Mouse (Mus musculus) embryo, embryonic 9.5 days (tissue): ENCODE data around the gene Foxg1.
A peak's percentile ranks its signal among the peaks of the same experiment; 100 is the strongest.

Experiments
- DNase-seq: peaks from one replicate; pipeline ENCODE4 v3.0.0-alpha.2; 2017; ENCODE audit errors: extremely low spot score

The Foxg1 gene

DNA sequence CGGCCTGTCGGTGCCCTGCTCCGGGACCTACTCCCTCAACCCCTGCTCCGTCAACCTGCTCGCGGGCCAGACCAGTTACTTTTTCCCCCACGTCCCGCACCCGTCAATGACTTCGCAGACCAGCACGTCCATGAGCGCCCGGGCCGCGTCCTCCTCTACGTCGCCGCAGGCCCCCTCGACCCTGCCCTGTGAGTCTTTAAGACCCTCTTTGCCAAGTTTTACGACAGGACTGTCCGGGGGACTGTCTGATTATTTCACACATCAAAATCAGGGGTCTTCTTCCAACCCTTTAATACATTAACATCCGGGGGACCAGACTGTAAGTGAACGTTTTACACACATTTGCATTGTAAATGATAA lies 3.2 kb downstream of the Foxg1 start:
- no peak for DNase-seq

DNA sequence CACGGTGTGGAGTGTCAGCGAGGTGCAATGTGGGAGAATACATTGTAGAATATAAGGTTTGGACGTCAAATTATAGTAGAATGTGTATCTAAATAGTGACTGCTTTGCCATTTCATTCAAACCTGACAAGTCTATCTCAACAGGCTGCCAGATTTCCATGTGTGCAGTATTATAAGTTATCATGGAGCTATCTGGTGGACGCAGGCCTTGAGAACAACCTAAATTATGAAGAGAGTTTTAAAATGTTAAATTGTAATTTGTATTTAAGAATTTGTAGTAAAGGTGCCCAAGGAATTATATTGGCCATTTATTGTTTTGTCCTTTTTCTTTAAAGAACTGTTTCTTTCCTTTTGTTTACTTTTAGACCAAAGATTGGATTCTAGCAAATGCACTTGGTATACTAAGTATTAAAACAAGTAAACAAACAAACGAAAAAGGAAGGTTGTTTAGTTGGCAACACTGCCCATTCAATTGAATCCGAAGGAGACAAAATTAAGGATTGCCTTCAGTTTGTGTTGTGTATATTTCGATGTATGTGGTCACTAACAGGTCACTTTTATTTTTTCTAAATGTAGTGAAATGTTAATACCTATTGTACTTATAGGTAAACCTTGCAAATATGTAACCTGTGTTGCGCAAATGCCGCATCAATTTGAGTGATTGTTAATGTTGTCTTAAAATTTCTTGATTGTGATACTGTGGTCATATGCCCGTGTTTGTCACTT lies 3.8 kb downstream of the Foxg1 start:
- DNase-seq, result no peak

DNA sequence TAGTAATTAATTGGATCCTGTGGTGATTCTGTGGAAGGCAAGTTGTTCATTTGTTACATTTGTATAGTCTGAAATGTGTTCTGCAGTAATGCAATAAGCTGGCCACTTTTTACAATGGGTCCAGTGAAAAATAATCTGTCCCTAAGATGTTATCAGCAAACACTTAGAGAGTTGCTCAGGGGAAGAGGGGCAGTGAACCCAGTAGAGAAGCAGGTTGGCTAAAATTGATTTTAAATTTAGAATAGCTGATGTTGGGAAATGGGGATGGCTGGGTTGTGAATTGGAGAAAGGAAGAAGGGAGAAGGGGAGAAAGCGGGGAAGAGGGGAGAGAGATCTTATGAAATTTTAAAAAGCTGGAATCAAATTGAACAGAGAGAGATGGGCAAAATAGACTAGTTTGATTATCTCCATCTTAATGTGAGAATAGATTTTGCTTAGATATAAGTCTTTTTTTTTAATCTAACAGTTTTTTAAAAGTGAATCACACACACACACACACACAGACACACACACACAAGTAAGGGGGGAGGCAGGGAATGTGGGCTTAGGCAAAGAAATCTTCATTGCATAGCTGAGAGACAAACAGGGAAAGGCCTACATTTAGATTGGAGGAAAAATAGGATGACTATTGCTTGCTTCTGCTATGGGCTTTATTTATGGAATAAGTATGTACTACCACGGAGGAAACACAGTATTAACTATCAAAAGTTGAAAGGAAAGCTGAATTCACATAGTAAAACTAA lies 5.6 kb downstream of the Foxg1 start:
- DNase-seq, result no peak

DNA sequence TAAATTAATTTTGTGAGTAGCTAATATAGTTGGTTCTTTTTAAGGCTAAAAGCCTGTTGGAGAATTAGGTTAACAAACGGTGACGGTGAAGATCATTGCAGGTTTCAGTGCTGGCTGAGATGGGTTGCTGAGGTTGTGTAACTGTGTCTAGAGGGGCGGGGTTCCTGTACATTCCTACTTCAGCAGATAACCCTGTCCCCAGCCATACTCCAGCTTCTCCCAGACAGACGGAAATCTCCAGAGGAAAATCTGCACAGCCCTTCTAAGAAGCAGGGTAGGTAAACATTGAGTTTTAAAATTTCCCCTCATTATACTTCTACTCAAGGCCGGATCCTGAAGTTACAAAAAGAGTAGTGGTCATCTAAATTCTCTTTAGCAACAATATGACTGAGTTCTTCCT lies 7.2 kb downstream of the Foxg1 start:
- DNase-seq, result peak; percentile 35

DNA sequence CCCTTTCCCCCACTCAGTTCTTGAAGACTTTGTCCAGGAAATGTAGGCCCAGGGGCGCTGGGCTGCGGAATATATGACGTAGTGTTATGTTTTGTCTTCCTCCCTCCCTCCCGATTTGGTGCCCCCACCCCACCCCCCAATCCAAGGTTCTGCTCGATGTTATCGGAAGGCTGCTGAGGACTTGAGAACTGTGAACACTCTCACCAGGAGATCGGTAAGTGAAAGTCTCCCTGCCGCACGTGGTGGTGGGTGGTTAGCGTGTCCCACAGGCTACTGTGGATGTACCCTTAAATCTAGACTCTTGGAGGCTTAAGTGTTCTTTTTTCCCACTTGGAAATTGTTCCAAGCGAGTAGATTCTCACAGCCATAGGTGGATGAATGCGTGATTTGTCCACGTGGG lies 7.8 kb downstream of the Foxg1 start:
- DNase-seq, result no peak

DNA sequence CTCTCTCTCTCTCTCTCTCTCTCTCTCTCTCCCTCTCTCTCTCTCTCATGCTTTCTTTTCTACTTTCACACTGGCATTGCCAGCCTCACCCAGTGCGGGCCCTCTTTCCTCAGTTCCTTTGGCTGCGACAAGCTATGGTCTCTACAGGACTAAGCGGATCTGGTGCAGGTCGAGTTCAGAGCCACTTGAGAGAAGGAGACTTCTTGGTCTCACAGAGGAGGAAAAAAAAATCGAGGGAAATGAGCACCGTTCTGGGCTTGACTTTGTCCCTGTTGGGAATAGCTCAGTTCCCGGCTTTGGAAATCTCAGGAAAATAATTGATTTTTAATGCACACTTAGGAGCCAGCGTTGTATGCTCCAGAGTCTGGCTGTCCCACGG lies 8.5 kb downstream of the Foxg1 start:
- no peak for DNase-seq

DNA sequence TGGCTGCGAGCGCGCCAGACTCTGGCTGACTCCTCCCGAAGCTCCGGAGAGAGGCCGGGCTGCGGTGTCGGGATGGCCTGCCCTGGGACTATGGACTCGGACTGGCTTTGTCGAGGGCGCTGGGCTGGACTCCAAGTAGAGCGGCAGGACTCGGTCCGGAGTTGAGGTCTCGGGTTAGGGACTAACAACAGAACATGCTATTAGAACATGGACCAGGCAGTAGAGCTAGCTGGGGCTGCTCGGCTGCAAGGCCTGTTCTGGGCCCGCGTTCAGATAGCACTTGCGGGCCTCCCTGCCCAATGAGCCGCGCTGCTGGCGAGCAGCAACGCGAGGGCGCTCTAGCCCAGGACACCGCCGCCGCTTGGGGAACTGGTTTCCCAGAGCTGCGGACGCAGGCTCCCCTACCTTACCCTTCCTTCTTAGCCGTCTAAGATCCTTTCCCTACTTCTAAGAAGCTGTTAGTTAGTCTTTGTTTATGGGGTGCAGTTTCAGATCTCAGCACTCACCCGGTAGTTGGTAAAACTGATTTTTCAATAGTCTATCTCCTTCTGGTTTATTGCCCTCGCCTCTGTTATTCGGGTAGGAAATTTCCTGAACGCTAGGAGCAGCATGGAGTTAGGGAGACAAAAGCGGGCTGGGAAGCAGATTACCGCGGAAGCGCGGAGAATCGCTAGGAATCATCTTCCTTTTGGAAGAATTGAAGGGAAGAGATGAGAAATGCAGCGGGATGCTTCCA lies 9.0 kb downstream of the Foxg1 start:
- peak; percentile 85 for DNase-seq

DNA sequence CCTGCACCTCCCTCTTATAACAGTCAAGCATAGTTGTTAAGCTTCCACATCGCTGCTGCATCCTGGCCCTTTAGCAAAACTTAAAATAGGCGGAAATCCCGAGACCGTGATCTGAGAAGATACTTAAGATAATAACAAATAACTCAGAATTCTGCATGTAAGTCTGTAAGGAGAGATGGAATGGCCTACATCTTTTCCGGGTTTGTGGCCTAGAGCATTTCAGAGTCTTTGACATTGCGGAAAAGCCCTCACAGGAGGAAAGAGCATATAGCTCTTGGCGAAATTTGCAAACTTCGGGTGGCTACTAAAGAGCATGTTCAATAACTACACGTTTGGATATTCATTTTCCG lies 9.6 kb downstream of the Foxg1 start:
- no peak for DNase-seq

DNA sequence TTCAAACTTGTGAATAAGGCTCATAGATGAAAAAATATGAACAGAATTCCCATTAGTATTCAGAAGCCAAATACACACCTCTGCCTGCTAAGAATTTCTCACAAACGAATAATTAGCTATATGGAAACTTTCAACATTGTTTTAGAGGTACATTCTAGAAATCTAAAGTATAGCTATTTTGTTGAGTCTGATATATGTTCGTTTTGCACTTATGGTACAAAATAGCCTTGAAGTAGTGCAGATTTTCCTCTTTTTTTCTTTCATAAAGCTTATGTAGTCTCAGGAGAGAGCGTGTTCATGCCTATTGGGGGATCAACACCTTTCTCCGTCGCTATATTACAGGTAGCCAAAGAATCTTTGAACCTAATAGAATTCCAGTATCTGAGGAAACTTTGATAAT lies 10.4 kb downstream of the Foxg1 start:
- DNase-seq, result no peak

DNA sequence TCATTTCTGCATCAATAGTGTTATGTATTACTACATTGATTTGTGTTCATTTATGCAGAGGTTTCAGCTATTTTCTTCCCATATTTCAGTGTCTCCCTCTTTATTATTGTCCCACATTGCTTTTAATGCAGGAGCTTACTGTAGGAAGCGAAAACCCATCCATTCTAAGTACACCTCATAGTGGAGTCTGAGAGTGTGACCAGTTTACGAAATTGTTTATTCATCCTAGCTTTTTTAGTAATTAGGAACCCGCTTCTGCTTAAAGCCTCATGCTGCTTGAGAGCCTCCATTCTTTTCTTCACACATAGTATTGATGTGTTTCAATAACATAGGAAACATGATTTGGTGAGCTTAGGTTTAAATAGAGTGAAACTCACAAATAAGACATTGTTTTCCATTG lies 11.2 kb downstream of the Foxg1 start:
- DNase-seq, result peak; percentile 24

DNA sequence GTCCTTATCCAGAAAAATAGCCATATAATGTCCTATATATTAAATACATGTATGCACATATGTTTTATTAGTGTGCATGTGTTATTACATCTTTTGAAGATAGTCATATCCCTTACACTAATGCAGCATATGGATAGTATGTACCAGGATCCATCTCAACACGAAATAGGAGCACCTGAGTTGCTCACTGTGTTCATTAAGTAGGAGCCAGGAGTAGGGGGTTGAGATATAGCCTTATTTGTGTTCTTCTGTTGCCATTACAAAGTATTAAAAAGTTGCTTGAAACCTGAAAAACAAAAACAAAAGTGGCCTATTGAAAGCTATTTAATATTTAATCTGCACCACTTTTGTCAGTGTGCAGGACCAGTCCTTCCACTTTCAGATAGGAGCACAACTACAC lies 11.7 kb downstream of the Foxg1 start:
- DNase-seq, result no peak

DNA sequence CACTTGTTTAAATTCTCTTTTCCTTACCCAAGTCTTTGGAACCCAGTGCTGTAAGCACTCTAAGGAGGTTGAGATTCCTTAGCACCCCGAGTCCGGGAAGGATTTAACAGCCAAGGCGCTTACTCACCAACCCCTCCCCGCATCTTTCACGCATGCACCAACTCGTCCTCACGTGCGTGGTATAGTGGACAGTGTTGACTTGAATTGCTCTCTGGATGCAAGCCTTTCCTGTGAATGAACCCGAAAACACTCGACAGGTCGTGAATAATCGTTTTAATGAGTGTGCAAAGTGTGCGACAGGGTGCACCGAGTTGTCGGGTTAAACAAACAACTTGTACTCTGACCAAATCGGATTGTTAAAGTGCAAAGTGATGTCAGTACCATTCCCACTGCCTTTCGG lies 12.4 kb downstream of the Foxg1 start:
- peak; percentile 29 for DNase-seq

DNA sequence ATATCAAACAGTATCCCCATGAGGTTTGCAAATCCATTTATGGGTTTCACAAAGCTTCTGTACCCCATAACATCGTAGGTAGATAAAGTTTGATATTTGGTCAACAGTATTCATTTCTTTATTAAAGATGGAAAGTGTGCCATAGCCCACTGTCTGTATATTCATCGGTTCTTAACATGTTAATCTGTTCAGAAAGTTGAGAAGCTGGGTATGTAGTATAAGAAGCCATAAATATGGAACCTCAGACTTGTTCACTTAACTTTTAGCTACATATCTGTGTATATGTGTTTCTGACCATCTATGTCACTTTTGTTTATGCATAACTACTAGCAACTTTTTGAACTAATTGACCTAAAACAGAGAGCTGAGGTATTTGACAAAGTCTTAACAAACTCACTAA lies 13.5 kb downstream of the Foxg1 start:
- DNase-seq, result no peak

DNA sequence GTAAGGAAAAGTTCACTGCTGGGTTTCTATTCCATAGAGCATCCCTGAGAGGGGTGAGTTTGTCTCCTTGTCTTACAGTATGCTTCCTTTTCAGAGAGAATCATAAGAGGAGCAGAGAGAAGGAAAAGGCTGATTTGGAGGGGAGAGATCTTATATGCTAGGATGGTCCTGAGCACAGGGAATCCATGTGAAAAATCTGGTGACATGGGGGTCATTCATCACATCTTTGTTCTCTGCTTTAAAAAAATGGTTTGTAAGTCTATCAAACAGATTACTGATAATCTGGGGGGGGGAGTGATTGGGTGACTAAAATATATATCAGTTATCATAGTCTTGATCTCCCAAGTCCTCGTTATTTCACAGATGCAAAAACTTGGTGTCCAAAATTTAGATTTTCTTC lies 14.3 kb downstream of the Foxg1 start:
- no peak for DNase-seq

DNA sequence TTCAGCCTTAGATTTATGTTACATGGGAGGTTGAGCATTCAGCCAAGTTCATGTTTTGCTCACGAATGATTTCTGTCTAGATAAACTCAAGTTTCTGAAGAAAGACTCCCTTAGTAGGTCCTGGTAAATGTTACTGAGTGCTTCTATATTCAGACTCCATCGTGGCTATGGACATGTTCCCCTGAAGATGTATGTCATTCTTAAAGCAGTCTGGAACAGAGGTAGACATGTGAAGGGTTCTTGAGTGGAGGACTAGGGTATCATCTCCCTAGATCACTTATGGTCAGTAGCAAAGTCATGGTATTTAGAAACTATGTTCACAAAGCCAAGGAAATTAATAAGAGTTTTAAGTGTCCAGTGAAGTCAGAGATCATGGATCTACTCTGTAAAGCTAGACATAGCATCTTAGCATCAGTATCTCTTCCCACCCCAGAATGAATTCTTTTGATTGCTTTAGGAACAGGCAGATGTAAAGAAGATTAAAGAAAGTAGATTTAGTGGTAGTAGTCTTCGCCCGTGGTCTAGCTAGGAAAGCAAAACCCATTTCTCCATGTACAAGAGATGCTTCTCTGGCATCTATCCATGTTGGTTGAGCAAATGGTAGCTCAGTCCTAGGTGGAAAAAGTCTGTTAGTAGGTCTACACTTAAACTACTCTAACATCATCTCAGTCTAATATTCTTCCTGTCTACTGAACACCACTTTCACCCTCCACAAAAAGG lies 15.1 kb downstream of the Foxg1 start:
- DNase-seq, result no peak

DNA sequence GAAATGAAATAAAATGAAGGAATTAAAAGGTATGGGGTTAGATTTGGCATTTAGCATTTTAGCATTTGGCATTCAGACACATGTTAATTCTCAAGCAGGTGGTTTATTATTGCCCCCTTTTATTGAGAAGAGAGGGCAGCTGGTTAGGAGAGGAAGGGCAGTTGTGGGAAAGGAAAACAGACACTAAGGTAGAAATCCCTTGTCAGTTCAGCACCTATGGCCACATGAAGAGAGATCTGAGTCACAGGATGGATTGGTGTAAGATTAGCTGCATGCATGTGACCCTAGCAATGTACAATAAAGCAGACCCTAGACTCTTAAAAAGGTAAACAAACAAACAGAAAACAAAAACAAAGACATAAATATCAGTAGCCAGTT lies 15.7 kb downstream of the Foxg1 start:
- no peak for DNase-seq

DNA sequence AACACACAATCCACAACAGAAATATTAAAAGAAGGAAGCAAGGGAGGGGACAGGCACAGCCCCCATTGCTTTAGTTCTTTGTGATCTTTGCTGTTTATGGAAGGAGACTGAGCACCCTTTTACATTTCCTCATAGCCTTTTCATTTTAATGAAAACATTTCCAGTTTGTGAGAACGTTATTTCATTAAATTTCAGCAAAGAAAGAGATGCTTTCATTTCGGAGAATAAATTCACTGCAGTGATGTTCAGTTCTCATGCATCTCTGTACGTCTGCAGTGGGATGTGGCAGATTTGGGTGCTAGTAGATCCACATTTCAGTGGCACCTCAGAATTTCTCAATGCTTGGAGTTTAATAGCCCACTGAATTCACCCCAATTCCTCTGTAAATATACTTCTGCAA lies 16.2 kb downstream of the Foxg1 start:
- DNase-seq, result no peak

DNA sequence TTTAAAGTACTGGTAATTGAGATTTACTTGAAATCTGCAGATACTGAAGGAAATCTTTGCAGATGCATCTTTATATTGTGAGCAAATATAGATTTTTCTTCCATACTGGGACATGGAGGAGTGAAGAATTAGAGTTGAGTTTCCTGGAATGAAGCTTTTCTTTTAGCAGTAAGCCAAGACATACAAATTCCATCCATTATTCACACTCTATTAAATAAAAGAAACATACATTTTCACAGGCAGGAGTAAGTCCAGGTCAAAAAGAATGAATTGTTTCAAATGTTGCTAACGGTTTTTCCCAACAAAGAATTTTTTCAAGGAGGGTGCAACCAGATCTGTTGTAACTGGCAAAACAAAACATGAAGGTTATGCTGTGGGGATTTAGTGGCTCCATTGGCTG lies 17.2 kb downstream of the Foxg1 start:
- DNase-seq, result no peak

DNA sequence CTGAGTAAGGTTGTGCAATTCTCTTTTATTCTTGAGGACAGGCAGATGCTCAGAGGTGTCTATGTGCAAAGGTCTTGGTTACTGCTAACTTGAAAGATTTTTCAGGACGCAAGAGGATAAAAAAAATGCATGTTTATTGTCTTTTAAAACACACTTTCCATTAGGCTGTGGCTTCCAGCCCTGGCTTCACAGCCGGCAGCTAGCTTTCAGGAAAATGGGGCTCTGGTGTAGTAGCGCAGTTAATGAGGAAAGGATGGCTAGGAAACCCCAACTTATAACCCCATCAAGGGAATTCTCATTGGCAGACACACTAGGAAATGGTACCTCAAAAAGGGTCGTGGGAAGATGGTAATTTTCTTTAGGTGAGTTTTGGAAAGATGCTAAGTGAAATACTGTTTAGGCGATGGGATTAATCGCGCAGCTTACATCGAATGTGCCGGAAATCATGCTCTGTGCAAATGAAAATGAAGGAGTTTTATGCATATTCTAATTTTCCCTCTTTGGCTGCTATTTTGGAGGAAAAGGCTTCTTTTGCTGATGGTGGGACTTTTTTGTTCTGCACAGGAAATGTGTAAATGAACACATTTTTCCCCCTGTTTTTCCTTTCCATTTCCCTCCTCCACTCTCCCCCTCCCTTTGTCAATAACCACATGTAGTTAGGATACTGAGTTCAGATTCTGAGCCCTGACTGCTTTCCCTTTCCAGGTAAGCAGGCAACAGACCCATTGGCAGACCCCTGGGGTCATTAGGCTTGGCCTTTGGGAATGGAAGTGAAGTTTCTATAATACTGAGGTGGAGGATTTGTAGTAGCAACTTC lies 17.8 kb downstream of the Foxg1 start:
- DNase-seq, result peak; percentile 21

DNA sequence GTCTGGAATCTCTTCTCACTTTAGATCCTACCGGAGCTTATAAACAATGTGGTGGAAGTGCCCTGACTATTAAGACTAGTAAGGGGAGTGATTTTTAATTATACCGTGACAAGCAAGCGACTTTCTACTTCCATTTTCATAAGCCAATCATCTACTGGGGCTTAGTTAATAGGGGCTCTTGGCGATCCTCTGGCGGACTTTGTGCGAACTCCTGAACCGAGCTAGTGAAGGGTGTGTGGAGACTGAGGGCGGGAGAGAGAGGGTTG lies 18.3 kb downstream of the Foxg1 start:
- no peak for DNase-seq

DNA sequence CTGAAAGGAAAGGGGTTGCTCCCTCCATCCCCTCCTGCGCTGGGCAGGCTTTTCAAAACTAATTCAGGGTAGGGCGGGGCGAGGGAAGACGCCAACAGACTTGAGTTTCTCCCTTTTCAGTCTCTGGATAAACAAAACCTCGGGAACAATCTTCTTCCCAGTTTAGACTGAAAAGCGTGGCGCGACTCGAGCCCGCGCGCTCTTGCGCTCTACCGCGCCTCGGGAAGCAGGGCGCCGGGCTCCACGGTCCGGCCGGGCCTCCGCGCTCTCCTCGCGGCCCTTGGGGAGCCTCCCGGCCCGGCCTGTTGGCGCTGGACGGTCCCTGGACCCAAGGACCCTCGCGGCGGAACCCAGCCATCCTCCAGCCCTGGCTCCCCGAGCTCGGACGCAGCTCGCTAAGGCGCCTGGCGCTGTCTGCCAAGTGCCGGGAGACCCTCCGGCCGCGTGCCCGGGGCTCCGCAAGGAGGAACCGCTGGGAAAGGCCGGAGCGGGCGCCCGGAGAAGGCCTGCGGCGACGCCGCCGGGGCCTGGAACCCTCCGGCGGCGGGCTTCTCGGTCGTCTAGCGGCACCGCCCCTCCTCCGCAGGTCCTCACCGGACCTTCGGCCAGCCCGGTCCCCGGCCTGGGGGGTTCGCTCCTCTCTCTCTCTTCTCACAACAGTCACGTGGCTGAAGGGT lies 18.8 kb downstream of the Foxg1 start:
- peak; percentile 69 for DNase-seq

DNA sequence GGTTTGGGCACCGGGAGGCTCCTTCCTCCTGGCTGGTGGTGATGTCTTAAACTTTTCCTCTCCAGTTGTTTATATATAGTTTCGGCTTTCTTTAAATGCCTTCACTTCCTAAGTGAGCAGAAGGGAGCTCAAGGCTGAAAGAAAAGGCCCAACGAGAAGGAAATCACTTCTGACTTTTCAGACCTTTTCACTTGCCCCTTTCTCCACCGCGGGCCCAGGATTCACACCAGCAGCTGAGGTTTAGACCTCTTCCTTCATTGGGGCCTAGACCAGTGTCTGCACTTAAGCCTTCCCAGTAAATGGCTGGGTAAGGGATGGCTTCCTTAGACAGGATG lies 19.3 kb downstream of the Foxg1 start:
- DNase-seq, result no peak
